Mouse (Mus musculus) kidney, postnatal 0 days (tissue): Measurements from ENCODE around the gene D630023F18Rik. TPM values are rescaled to one million over a fixed set of nuclear protein-coding genes. Genes with fewer than 3 reads are reported as not detected.

Experiments used
- ATAC-seq: fragments of 200-750 bp; cut with Nextera tagmentation; replicated peaks from 2 replicates; pipeline ENCODE4 v1.8.0; 2017; ENCODE audit warnings: low read depth, moderate number of reproducible peaks, moderate TSS enrichment, moderate library complexity; ENCODE audit not compliant: low FRiP score
- DNase-seq: peaks from one replicate; pipeline ENCODE4 v3.0.0-alpha.2; 2016; ENCODE audit warnings: low spot score
- H3K27ac ChIP-seq: fragments of 300-500 bp; sonication (generic); 2 replicates; pipeline ENCODE4 v1.5.1; 2014; ENCODE audit warnings: mild to moderate bottlenecking
- H3K27me3 ChIP-seq: fragments of 300-500 bp; sonication (generic); 2 replicates; pipeline ENCODE4 v1.6.1; 2014; ENCODE audit warnings: low read length, mixed read lengths; ENCODE audit not compliant: insufficient read depth
- H3K36me3 ChIP-seq: fragments of 300-500 bp; sonication (generic); 2 replicates; pipeline ENCODE4 v1.6.1; 2014; ENCODE audit warnings: low read length, mixed read lengths; ENCODE audit not compliant: insufficient read depth
- H3K4me1 ChIP-seq: fragments of 300-500 bp; sonication (generic); replicated peaks from 2 replicates; pipeline ENCODE4 v1.6.1; 2014; ENCODE audit warnings: antibody characterized with exemption, low read length, mixed read lengths; ENCODE audit not compliant: insufficient read depth
- H3K4me2 ChIP-seq: fragments of 300-500 bp; sonication (generic); 2 replicates; pipeline ENCODE4 v1.6.1; 2014; ENCODE audit warnings: mild to moderate bottlenecking, low read length, moderate library complexity, mixed read lengths
- H3K4me3 ChIP-seq: fragments of 300-500 bp; sonication (generic); replicated peaks from 2 replicates; pipeline ENCODE4 v1.5.1; 2014; ENCODE audit warnings: low read depth, low read length
- H3K9ac ChIP-seq: fragments of 300-500 bp; sonication (generic); 2 replicates; pipeline ENCODE4 v1.6.1; 2014; ENCODE audit warnings: low read depth, low read length
- H3K9me3 ChIP-seq: fragments of 300-500 bp; sonication (generic); replicated peaks from 2 replicates; pipeline ENCODE4 v1.6.1; 2016; ENCODE audit warnings: low read length, inconsistent platforms, mixed read lengths
- CTCF ChIP-seq: IDR thresholded peaks from 2 replicates; pipeline ENCODE4 v1.5.1; 2016; ENCODE audit warnings: antibody characterized with exemption, low read depth, mild to moderate bottlenecking, moderate library complexity
- WGBS: fragments of 180-500 bp; shearing (Covaris S2); extraction: QIAGEN DNeasy Blood & Tissue Kit; methylation state at CpG from one replicate; pipeline ENCODE4 v1.1.7; 2014; 5-methylcytosine and 5-hydroxymethylcytosine counted together
- polyA plus RNA-seq: library from polyadenylated mRNA; unstranded; fragments of >200 nt; fragmentation: Nextera tagmentation; extraction: Ambion mirVana; gene quantifications from 2 replicates; pipeline ENCODE4 v1.2.1, GENCODE M21; 2015

The D630023F18Rik gene
- polyA plus RNA-seq, 1 experiment from 2014 or later, result 3.3 TPM

DNA sequence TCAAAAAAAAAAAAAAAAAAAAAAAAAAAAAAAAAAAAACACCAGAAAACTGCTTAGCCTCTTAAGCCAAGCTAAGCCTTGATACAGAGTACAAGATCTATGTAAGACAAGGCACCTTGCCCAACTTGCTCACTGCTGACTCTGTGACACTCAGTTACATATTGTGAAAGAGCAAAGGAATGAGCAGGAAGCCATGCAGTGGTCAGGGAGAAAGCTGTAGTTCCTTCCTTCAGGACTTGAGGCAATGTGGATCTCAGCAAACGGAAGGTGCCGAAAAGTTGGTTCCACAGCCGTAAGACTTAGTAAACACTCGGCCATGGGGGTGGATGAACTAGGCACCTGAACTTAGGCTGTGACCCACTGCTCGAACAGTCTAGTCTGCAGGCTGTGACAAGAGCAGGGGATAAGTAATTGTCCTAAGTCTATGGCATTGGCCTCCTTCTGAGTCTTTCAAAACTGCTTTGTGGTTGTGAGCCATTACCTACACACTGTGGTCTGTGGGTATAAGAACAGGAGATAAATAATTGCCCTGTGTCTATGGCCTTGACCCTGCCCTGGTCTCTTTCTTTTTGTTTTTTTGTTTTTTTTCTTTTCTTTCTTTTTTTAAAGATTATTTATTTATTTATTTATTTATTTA lies 9.4 kb downstream of the D630023F18Rik start:
- no peak overlapping the region for H3K4me3 ChIP-seq

GRCm38 (mm10) chr1:65112807-65113196 lies 10.2 kb downstream of the D630023F18Rik start:
- WGBS, result 25% methylated on average over 14 of the region's 14 CpGs
- ATAC-seq, result peak; percentile 41
- DNase-seq, result peak; percentile 8

More for the DNA sequence above, 9.4 kb downstream of the D630023F18Rik start:
- no peaks in the 10 kb centered on the region for H3K36me3 ChIP-seq
- WGBS, result 81% methylated on average over 5 of the region's 5 CpGs
- ATAC-seq (no peak), DNase-seq (peak; percentile 22)
- H3K9me3 ChIP-seq, result no peaks in the 10 kb centered on the region
- no peak overlapping the region for H3K4me2 ChIP-seq
- H3K4me1 ChIP-seq, result 0 out of 2 replicates have a peak, but pooled peaks cover 3% of the 10 kb centered on the region
- H3K9ac ChIP-seq, result no peak overlapping the region
- no peak for TF ChIP-seq CTCF
- H3K27ac ChIP-seq, result peak overlapping the region; percentile 75
- no peaks in the 10 kb centered on the region for H3K27me3 ChIP-seq

DNA sequence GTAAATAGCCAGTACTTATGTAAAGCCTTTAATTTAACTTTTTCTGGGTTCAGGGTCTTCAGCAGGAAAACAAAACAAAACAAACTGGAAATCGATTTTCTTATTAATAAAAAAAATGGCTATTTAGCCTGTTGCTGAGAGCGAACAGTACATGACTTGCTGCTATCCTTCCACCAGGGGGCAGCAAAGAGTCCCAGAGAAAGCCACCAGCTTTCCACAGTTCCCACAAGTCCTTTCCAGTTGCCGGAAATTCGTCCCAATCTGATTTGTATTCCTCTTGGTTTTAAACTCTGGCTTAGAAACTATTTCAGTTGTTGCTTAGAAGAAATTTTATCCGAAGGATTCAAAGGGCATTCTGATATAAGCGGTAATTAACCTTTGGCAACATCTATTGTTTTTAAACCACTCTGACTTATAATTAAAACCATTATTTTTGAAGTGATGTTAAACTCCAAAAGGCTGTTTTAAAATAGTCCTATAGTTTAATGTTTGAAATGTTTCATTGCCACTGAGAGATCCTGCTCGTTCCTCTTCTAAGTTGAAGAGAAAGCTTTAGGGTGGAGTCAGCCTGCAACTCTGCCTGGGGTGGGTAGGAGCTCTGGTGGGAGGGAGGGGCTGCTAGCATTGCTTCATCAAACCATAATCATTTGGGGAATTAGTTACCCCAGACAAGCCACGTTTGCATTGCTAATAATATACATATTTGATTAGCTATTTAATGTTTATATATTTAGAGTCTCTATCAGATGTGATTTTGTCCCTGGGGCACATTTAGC lies 10.8 kb downstream of the D630023F18Rik start:
- H3K27ac ChIP-seq, result peak overlapping the region; percentile 43
- peak overlapping the region; percentile 42; the same call in 1 of the 2 replicates for H3K9ac ChIP-seq
- 0 out of 2 replicates have a peak, but pooled peaks cover 3% of the 10 kb centered on the region for H3K4me1 ChIP-seq
- peak overlapping the region; percentile 11; the same call in 1 of the 2 replicates for H3K4me3 ChIP-seq
- peak; percentile 96 for TF ChIP-seq CTCF
- H3K27me3 ChIP-seq, result no peaks in the 10 kb centered on the region
- H3K36me3 ChIP-seq, result no peaks in the 10 kb centered on the region
- ATAC-seq (peak; percentile 45; the same call in 1 of the 2 replicates), DNase-seq (peak; percentile 96)
- peak overlapping the region; percentile 53 for H3K4me2 ChIP-seq
- 8% methylated on average over 8 of the region's 8 CpGs for WGBS
- no peaks in the 10 kb centered on the region for H3K9me3 ChIP-seq

More at GRCm38 (mm10) chr1:65112807-65113196, 10.2 kb downstream of the D630023F18Rik start:
- H3K4me1 ChIP-seq, result 0 out of 2 replicates have a peak, but pooled peaks cover 3% of the 10 kb centered on the region
- H3K9ac ChIP-seq, result peak overlapping the region; percentile 42; the same call in 1 of the 2 replicates
- peak overlapping the region; percentile 11; the same call in 1 of the 2 replicates for H3K4me3 ChIP-seq
- H3K36me3 ChIP-seq, result no peaks in the 10 kb centered on the region
- H3K27me3 ChIP-seq, result no peaks in the 10 kb centered on the region
- TF ChIP-seq CTCF, result no peak
- H3K4me2 ChIP-seq, result peak overlapping the region; percentile 53
- no peaks in the 10 kb centered on the region for H3K9me3 ChIP-seq
- peak overlapping the region; percentile 43 for H3K27ac ChIP-seq

DNA sequence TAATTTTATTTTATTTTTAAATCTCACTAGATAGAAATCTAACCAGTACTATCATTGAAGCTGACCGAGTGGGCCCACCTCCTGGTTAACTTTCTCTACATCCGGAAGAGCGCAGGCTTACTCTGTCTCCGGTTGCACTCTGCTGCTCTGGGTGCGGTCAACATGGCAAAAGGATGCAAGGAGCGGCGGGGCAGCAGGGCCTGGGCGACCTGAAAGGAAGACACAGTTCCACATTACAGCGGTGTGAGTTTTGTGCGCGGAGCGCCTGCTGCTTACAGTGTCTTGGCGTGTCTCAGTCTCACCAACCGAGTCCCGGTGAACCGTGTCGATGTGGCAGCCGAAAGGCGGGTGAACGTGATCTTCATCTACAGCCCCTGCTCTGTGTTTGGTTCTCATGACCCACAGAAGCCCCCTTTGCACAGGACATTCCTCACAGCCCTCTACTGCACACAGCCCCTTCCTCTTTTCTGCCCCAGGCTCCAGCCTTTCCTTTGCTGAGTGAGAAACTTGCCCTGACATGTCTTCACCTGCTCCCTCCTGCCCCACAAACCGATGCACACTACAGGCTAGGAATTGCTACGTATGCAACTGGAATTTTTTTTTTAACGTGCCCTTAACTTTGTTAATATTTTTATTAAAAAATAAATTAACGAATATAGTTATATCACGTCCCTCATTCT lies 13.1 kb downstream of the D630023F18Rik start:
- ATAC-seq, result no peak
- H3K9ac ChIP-seq, result 0 out of 2 replicates have a peak overlapping the region, but pooled peaks have one; percentile 3

DNA sequence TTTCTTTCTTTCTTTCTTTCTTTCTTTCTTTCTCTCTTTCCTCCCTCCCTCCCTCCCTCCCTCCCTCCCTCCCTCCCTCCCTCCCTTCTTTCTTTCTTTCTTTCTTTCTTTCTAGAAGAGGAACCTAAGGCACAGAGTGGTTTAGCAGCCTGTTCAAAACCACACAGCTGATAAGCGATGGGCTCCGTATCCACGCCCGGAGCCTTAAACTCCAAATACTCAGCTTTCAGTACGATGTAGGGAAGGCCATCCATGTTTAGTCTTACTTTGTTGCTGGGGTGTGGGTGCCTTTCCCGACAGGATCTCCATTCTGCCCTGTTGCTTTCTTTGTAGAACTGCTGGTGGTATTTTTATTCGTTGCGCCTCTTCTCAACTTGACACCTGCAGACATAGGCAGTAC lies 13.8 kb downstream of the D630023F18Rik start:
- no peak for ATAC-seq
- no peak overlapping the region for H3K4me3 ChIP-seq
- no peak overlapping the region for H3K27ac ChIP-seq
- no peak for DNase-seq
- TF ChIP-seq CTCF, result no peak
- WGBS, result 94% methylated on average over 8 of the region's 8 CpGs
- no peaks in the 10 kb centered on the region for H3K27me3 ChIP-seq
- no peak overlapping the region for H3K9ac ChIP-seq
- no peaks in the 10 kb centered on the region for H3K36me3 ChIP-seq
- H3K4me2 ChIP-seq, result no peak overlapping the region
- no peaks in the 10 kb centered on the region for H3K9me3 ChIP-seq
- H3K4me1 ChIP-seq, result 0 out of 2 replicates have a peak, but pooled peaks cover 3% of the 10 kb centered on the region

More for the DNA sequence above, 13.1 kb downstream of the D630023F18Rik start:
- H3K27ac ChIP-seq, result no peak overlapping the region
- TF ChIP-seq CTCF, result no peak
- 0 out of 2 replicates have a peak, but pooled peaks cover 3% of the 10 kb centered on the region for H3K4me1 ChIP-seq
- H3K4me2 ChIP-seq, result 0 out of 2 replicates have a peak overlapping the region, but pooled peaks have one; percentile 8
- no peaks in the 10 kb centered on the region for H3K9me3 ChIP-seq
- H3K4me3 ChIP-seq, result no peak overlapping the region
- no peaks in the 10 kb centered on the region for H3K36me3 ChIP-seq
- no peak for DNase-seq
- no peaks in the 10 kb centered on the region for H3K27me3 ChIP-seq
- 65% methylated on average over 25 of the region's 25 CpGs for WGBS
